Mouse (Mus musculus): ENCODE measurements around the gene Dennd1b.

GRCm38 (mm10) chr1:138928671-138929483, 34.4 kb upstream of the Dennd1b start:
- TF ChIP-seq CTCF (conservative IDR thresholded peaks at IDR 0.05; ENCODE audit: insufficient read depth, insufficient read length, low read depth, low read length), result no peak
- TF ChIP-seq POLR2A (IDR thresholded peaks at IDR 0.05; ENCODE audit: low read depth, low read length), result no peak
